Mouse (Mus musculus) stomach, postnatal 0 days (tissue): ENCODE results near the gene Trank1.

Experiments used
- CTCF ChIP-seq: IDR thresholded peaks from 2 replicates; pipeline ENCODE4 v1.5.1; 2016; ENCODE audit warnings: antibody characterized with exemption, low read depth, mild to moderate bottlenecking, moderate library complexity
- EP300 ChIP-seq: optimal IDR thresholded peaks from 2 replicates; pipeline ENCODE3; 2016; ENCODE audit warnings: antibody characterized with exemption

- TF ChIP-seq EP300 (no peak), CTCF (no peak)
Measured at GRCm38 (mm10) chr9:111267998-111268397, 43.5 kb upstream of the Trank1 start.
